Mouse (Mus musculus): ENCODE results near the gene Ndrg3.

The Ndrg3 gene

GRCm38 (mm10) chr2:156991470-156992319 is at the start of gene Ndrg3:
Gene Ndrg3 (minus strand): TSS chr2:156992056.
- in situ Hi-C loops (cut with MboI; ENCODE audit: low pct_unique_long_range_greater_than_20kb in 1 of 2, low sequenced_read_pairs in 2 of 2, unreplicated experiment in 1 of 2), result no loop called here

- in situ Hi-C loops (cut with MboI; ENCODE audit: low pct_unique_long_range_greater_than_20kb in 1 of 2, low sequenced_read_pairs in 2 of 2, unreplicated experiment in 1 of 2), result no loop called here
Observed at GRCm38 (mm10) chr2:157041421-157041820, 49.6 kb upstream of the Ndrg3 start.

DNA sequence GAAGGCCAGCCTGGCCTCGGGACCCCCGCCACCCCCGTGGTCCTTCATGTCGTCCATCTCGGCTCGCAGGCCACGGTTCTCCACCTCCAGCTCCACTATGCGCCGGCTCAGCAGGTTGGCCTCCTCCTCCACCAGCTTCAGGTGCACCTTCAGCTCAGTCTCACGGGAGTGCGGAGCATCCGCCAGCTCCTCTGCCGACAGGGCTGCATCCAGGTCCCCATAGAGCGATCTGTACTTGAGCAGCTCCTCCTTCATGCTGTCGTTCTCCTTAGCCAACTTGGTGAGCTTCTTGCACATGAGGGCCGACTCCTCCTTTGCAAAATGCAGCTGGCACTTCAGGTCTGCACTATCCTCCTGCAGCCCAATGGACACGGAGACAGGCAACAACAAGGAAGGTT is 48.8 kb upstream of the Ndrg3 start:
- in situ Hi-C loops (cut with MboI; ENCODE audit: low pct_unique_long_range_greater_than_20kb in 1 of 2, low sequenced_read_pairs in 2 of 2, unreplicated experiment in 1 of 2), result no loop called here

DNA sequence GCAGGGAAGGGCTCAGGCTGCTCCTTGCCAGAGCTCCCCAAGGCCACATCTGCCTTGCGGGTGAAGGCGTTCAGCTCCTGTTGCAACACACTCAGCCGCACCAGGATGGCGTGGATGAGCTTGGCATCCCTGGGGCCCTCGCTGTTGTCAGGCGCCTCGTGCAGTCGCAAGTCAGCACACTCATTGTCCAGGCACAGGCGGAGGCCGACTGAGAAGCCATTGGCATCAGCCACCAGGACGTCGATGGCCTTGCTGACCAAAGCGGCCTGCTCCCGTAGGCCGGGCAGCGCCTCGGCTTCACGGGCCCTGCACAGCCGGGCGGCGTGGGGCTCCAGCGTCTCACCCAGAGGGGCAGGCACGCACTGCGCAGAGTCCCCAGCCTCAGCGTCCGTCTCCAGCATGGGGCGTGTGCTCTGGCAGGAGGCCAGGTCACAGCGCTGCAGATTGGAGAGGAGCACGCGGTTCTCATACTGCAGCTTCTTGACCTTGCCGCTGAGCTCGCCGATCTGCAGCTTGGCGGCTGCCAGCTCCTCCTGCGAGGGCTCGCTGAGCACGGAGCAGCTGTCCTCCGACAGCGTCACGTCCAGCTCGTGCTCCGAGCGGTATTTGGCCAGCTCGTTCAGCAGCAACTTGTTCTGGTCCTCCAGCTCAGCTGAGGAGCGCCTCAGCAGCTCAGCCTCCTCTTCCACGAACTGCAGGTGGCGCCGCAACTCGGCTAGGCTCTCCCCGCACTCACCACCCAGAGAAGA is 48.2 kb upstream of the Ndrg3 start:
- in situ Hi-C loops (cut with MboI; ENCODE audit: low pct_unique_long_range_greater_than_20kb in 1 of 2, low sequenced_read_pairs in 2 of 2, unreplicated experiment in 1 of 2), result no loop called here

DNA sequence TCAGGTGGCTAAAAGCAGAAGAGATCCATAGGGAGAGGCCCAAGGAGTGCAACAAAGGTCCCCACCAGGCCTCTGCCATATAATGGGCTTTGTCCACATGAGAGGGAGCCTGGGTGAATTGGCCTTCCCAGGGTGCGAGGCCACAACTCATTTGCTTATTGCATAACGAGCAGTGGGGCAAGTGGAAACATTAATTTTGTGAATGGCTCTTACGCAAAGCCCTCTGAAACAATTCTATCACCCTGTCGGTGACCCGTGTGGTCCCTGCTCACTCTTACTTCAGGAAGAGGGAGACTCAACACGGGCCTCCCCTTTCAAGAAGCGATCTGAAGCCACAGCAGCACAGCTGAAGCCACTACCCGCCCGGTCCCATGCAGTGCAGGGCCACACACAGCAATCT is 45.4 kb upstream of the Ndrg3 start:
- in situ Hi-C loops (cut with MboI; ENCODE audit: low pct_unique_long_range_greater_than_20kb in 1 of 2, low sequenced_read_pairs in 2 of 2, unreplicated experiment in 1 of 2), result no loop called here

- in situ Hi-C loops (cut with MboI; ENCODE audit: low pct_unique_long_range_greater_than_20kb in 1 of 2, low sequenced_read_pairs in 2 of 2, unreplicated experiment in 1 of 2), result no loop called here
Observed at GRCm38 (mm10) chr2:157036400-157036799, 44.5 kb upstream of the Ndrg3 start.

- in situ Hi-C loops (cut with MboI; ENCODE audit: low pct_unique_long_range_greater_than_20kb in 1 of 2, low sequenced_read_pairs in 2 of 2, unreplicated experiment in 1 of 2), result no loop called here
Observed at GRCm38 (mm10) chr2:157035371-157035770, 43.5 kb upstream of the Ndrg3 start.

- in situ Hi-C loops (cut with MboI; ENCODE audit: low pct_unique_long_range_greater_than_20kb in 1 of 2, low sequenced_read_pairs in 2 of 2, unreplicated experiment in 1 of 2), result no loop called here
Observed at GRCm38 (mm10) chr2:157030804-157031203, 38.9 kb upstream of the Ndrg3 start.

DNA sequence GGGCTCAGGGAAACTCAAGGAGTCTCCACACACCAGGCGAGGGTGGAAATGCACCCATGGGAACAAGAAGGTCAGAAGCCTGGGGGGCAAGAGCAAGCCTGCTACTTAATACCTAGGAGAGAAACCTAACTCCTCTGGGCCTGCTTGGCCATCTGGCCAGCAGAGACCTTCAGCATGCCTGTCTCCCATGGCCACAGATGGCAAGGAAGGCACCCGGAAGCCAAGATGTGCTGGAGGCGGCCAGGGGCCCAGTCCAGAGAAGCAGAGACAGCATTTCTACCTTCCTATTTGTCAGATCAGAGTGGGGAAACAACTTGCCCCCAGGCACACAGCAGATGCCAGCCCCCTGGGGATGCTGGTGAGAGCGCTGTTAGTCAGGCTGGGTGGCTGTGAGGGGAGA is 36.4 kb upstream of the Ndrg3 start:
- in situ Hi-C loops (cut with MboI; ENCODE audit: low pct_unique_long_range_greater_than_20kb in 1 of 2, low sequenced_read_pairs in 2 of 2, unreplicated experiment in 1 of 2), result no loop called here

GRCm38 (mm10) chr2:157027106-157028008 is 35.5 kb upstream of the Ndrg3 start:
- in situ Hi-C loops (cut with MboI; ENCODE audit: low pct_unique_long_range_greater_than_20kb in 1 of 2, low sequenced_read_pairs in 2 of 2, unreplicated experiment in 1 of 2), result no loop called here

DNA sequence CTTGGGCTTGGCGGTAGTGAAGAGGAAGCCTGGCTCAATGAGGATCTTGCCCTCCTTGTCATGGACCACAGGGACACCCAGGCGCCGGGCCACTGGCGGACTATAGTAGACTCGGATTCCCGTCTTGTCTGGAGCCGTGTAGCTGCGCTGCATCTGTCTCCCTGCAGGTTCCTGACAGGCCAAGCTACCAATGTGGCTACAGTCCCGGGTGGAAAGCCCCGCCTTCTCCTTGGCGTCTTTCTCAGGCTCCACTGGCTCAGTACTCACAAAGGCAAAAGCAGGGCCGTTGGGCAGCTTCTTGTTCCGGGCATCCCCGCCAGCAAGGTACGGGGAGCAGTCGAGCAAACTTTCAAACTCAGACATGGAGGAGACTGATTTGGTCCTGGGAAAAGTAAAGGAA is 29.3 kb upstream of the Ndrg3 start:
- in situ Hi-C loops (cut with MboI; ENCODE audit: low pct_unique_long_range_greater_than_20kb in 1 of 2, low sequenced_read_pairs in 2 of 2, unreplicated experiment in 1 of 2), result no loop called here

- in situ Hi-C loops (cut with MboI; ENCODE audit: low pct_unique_long_range_greater_than_20kb in 1 of 2, low sequenced_read_pairs in 2 of 2, unreplicated experiment in 1 of 2), result no loop called here
Observed at GRCm38 (mm10) chr2:157019228-157019627, 27.4 kb upstream of the Ndrg3 start.

- in situ Hi-C loops (cut with MboI; ENCODE audit: low pct_unique_long_range_greater_than_20kb in 1 of 2, low sequenced_read_pairs in 2 of 2, unreplicated experiment in 1 of 2), result no loop called here
Observed at GRCm38 (mm10) chr2:157016529-157017270, 24.8 kb upstream of the Ndrg3 start.

DNA sequence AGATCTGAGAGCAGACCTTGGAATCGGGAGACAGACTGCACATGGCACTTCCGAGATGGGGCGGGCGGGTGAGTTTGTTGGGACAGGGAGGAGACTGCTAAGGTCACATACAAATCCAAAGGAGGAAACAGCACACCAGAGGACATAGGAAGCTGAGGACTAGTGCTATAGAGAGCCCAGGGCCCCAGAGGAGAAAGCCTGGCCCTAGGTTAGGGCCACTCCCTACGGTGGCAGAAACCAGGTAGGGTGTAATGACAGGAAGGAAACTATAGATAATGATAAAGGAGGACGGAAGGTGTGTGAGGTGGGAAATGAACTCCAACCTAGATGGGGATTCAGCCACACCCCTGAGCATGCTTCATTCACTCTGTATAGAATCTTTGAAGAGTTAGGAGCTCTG is 20.5 kb upstream of the Ndrg3 start:
- in situ Hi-C loops (cut with MboI; ENCODE audit: low pct_unique_long_range_greater_than_20kb in 1 of 2, low sequenced_read_pairs in 2 of 2, unreplicated experiment in 1 of 2), result no loop called here

DNA sequence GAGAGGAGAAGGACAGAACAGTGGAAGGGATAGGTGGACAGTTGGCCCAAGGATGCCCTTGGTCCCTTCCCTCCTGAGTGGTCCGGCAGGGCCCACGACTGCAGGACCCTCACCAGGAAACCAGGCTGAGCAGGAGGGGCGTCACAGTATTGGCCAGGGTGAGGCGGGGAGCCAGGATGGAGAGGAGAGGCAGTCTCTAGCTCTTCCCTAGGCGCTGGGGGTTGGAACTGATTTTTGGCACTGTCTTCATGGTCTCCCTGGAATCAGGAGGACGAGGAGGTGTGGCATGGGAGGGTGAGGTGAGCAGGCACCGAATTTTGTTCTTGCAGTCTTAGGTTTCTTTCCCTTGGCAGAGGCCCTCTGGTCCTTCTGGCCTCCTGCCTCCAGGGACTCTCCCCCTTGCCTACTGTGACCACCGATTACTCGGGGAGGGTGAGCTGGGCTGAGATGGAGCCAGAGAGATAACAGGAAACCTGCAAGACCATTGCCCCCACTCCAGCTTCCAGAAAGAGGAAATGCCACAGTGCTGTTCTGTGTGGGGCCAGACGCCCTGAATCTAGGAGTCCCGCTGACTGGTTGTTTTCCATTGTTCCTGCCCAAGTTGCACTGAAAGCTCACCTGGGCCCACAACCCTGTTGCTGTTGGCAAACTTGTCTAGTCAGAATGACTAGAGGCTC is 18.9 kb upstream of the Ndrg3 start:
- in situ Hi-C loops (cut with MboI; ENCODE audit: low pct_unique_long_range_greater_than_20kb in 1 of 2, low sequenced_read_pairs in 2 of 2, unreplicated experiment in 1 of 2), result no loop called here

DNA sequence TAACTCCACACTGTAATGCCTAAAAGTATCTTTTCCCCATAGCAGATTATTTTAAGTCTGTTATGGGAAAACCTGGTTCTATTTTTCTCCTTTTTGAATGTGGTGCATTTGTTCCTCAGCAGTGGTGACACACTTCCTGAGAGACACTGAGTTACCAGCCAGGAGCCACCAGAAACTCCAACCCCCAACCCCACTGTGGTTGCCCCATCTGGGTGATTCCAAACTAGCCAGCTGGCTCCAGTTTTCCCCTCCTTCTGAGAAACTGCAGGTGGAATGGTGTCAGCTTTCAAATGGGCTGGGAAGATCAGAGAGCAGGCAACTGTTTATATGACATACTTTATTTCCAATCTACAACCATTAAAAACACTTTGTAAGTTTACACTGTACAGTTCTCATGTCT is 18.3 kb upstream of the Ndrg3 start:
- in situ Hi-C loops (cut with MboI; ENCODE audit: low pct_unique_long_range_greater_than_20kb in 1 of 2, low sequenced_read_pairs in 2 of 2, unreplicated experiment in 1 of 2), result no loop called here

- in situ Hi-C loops (cut with MboI; ENCODE audit: low pct_unique_long_range_greater_than_20kb in 1 of 2, low sequenced_read_pairs in 2 of 2, unreplicated experiment in 1 of 2), result no loop called here
Observed at GRCm38 (mm10) chr2:157008509-157008908, 16.7 kb upstream of the Ndrg3 start.

DNA sequence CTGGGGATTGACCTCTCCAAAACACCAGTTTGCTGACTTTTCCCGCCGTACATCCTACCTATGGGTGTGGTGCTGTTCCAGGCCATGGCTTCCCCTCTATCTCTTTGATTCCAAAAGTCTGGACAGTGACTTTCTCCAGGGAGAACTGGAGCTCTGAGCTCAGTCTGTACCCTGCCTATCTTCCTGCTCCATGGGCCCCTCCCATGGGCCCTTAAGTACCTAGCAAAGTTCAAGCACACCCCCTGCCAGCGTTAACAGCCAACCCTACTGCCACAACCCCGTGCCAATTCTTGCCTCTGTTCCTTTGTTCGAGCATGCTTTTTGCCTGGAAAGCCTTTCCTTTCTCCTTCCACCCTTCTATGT is 15.4 kb upstream of the Ndrg3 start:
- in situ Hi-C loops (cut with MboI; ENCODE audit: low pct_unique_long_range_greater_than_20kb in 1 of 2, low sequenced_read_pairs in 2 of 2, unreplicated experiment in 1 of 2), result no loop called here
